Mouse (Mus musculus): Measurements from ENCODE around the gene Tmem214.

GRCm38 (mm10) chr5:30901860-30902259, 34.0 kb downstream of the Tmem214 start:
- TF ChIP-seq FLI1 (IDR thresholded peaks at IDR 0.05; ENCODE audit: low read length) (no peak), GATA1 (IDR thresholded peaks at IDR 0.05; ENCODE audit: borderline replicate concordance, low read length) (no peak)

All from megakaryocyte, embryonic 14.5 days (primary cell).